Mouse (Mus musculus) hindbrain, embryonic 16.5 days (tissue): ENCODE results near the gene Zfp668. TPM values are rescaled to one million over a fixed set of nuclear protein-coding genes. Genes with fewer than 3 reads are reported as not detected.

ENCODE experiments used
- ATAC-seq: fragments of 200-750 bp; cut with Nextera tagmentation; 2 replicates; pipeline ENCODE4 v1.8.0; 2017; ENCODE audit warnings: moderate TSS enrichment, moderate library complexity
- H3K27ac ChIP-seq: fragments of 300-500 bp; sonication (generic); 2 replicates; pipeline ENCODE4 v1.5.1; 2014; ENCODE audit warnings: low read depth, mild to moderate bottlenecking, control low read depth, low read length, moderate library complexity
- H3K27me3 ChIP-seq: fragments of 300-500 bp; sonication (generic); replicated peaks from 2 replicates; pipeline ENCODE4 v1.6.1; 2014; ENCODE audit warnings: low read length; ENCODE audit not compliant: control insufficient read depth, insufficient read depth
- H3K36me3 ChIP-seq: fragments of 300-500 bp; sonication (generic); 2 replicates; pipeline ENCODE4 v1.6.1; 2014; ENCODE audit warnings: mild to moderate bottlenecking, low read length, moderate library complexity, mixed read lengths; ENCODE audit not compliant: control insufficient read depth, insufficient read depth
- H3K4me1 ChIP-seq: fragments of 300-500 bp; sonication (generic); 2 replicates; pipeline ENCODE4 v1.6.1; 2014; ENCODE audit warnings: low read depth, low read length; ENCODE audit not compliant: control insufficient read depth, insufficient read depth
- H3K4me2 ChIP-seq: fragments of 300-500 bp; sonication (generic); 2 replicates; pipeline ENCODE4 v1.6.1; 2014; ENCODE audit warnings: mild to moderate bottlenecking, low read length, control low read depth, moderate library complexity
- H3K4me3 ChIP-seq: fragments of 300-500 bp; sonication (generic); 2 replicates; pipeline ENCODE4 v1.5.1; 2014; ENCODE audit warnings: mild to moderate bottlenecking, low read length, control low read depth, moderate library complexity
- H3K9ac ChIP-seq: fragments of 300-500 bp; sonication (generic); 2 replicates; pipeline ENCODE4 v1.6.1; 2014; ENCODE audit warnings: low read depth, mild to moderate bottlenecking, control low read depth, low read length, moderate library complexity
- H3K9me3 ChIP-seq: fragments of 300-500 bp; sonication (generic); 2 replicates; pipeline ENCODE4 v1.6.1; 2014; ENCODE audit warnings: mild to moderate bottlenecking, low read length, moderate library complexity; ENCODE audit not compliant: control insufficient read depth
- WGBS: fragments of 180-500 bp; shearing (Covaris S2); extraction: QIAGEN DNeasy Blood & Tissue Kit; methylation state at CpG from one replicate; pipeline ENCODE4 v1.1.7; 2014; 5-methylcytosine and 5-hydroxymethylcytosine counted together
- polyA plus RNA-seq: library from polyadenylated mRNA; unstranded; fragments of >200 nt; fragmentation: Nextera tagmentation; extraction: Ambion mirVana; gene quantifications from 2 replicates; pipeline ENCODE4 v1.2.1, GENCODE M21; 2015

The Zfp668 gene
- polyA plus RNA-seq, 1 experiment from 2014 or later, result 29.5 TPM

- Histone ChIP-seq H3K4me1 (no peaks in the 10 kb centered on the region), H3K27me3 (no peaks in the 10 kb centered on the region), H3K9ac (no peak overlapping the region), H3K27ac (no peak overlapping the region), H3K4me3 (no peak overlapping the region), H3K4me2 (no peak overlapping the region), H3K36me3 (peaks cover 15% of the 10 kb centered on the region), H3K9me3 (no peaks in the 10 kb centered on the region)
- no peak for ATAC-seq
- WGBS, result 63% methylated on average over 15 of the region's 15 CpGs
Observed at GRCm38 (mm10) chr7:127815954-127816821, 60.4 kb downstream of the Zfp668 start.

DNA sequence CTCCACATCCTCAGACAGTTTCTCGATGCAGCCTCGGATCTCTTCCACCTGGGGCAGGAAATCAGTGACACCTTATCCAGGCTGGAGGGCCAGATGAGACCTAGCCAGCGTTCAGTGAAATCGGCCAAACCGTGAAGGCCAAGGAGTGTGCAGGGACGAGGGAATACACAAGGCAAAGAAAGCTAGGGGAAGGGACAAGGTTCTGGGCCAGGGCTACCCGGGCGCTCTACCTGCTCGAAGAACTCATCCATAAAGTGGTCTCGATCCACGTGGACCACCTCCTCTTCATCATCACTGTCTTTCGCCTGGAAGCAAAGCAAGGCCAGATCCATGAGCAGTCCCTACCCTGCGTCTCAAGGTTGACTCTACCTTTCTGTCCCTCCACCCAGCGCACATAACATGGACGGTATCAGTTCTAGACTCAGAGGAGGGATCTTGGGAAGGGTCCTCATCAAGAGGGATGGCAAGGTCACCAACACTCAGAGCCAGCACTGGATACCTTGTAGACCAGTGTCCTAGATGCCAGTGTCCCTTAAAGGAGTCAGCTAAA, 61.4 kb downstream of the Zfp668 start:
- Histone ChIP-seq H3K27ac (no peak overlapping the region), H3K4me2 (no peak overlapping the region), H3K4me1 (no peaks in the 10 kb centered on the region), H3K9me3 (no peaks in the 10 kb centered on the region), H3K27me3 (no peaks in the 10 kb centered on the region), H3K36me3 (peaks cover 23% of the 10 kb centered on the region), H3K4me3 (no peak overlapping the region), H3K9ac (no peak overlapping the region)
- 92% methylated on average over 15 of the region's 15 CpGs for WGBS
- no peak for ATAC-seq

GRCm38 (mm10) chr7:127814241-127814921, 62.2 kb downstream of the Zfp668 start:
- WGBS, result 76% methylated on average over 19 of the region's 19 CpGs
- Histone ChIP-seq H3K27ac (no peak overlapping the region), H3K36me3 (peaks cover 27% of the 10 kb centered on the region), H3K4me1 (no peaks in the 10 kb centered on the region), H3K9me3 (no peaks in the 10 kb centered on the region), H3K4me2 (no peak overlapping the region), H3K9ac (no peak overlapping the region), H3K4me3 (no peak overlapping the region), H3K27me3 (no peaks in the 10 kb centered on the region)
- no peak for ATAC-seq

- Histone ChIP-seq H3K9ac (no peak overlapping the region), H3K4me3 (no peak overlapping the region), H3K4me2 (no peak overlapping the region), H3K27ac (no peak overlapping the region), H3K9me3 (no peaks in the 10 kb centered on the region), H3K36me3 (peaks cover 30% of the 10 kb centered on the region), H3K27me3 (no peaks in the 10 kb centered on the region), H3K4me1 (no peaks in the 10 kb centered on the region)
- WGBS, result 88% methylated on average over 4 of the region's 4 CpGs
- ATAC-seq, result no peak
Observed at GRCm38 (mm10) chr7:127813821-127814220, 62.8 kb downstream of the Zfp668 start.

Other genes starting within 250 kb of the Zfp668 start
- 39.5 and 41.9 TPM in 2 replicates for gene Bcl7c, start 167.9 kb downstream of the Zfp668 start, polyA plus RNA-seq
- gene Ctf1, start 164.1 kb downstream of the Zfp668 start, polyA plus RNA-seq, result 3.4 and 4.9 TPM in 2 replicates
- gene Ctf2, start 144.7 kb downstream of the Zfp668 start, polyA plus RNA-seq, result 0.15 and 0.20 TPM in 2 replicates
- gene Fbxl19, start 132.3 kb downstream of the Zfp668 start, polyA plus RNA-seq, result 6.8 TPM in 2 replicates
- gene Orai3, start 107.0 kb downstream of the Zfp668 start, polyA plus RNA-seq, result 10.4 and 11.3 TPM in 2 replicates
- gene Setd1a, start 100.2 kb downstream of the Zfp668 start, polyA plus RNA-seq, result 12.8 and 14.6 TPM in 2 replicates
- not detected in 2 replicates for gene Gm49388, start 91.2 kb downstream of the Zfp668 start, polyA plus RNA-seq
- gene Hsd3b7, start 76.2 kb downstream of the Zfp668 start, polyA plus RNA-seq, result 11.9 and 12.1 TPM in 2 replicates
- 21.6 and 22.0 TPM in 2 replicates for gene Stx4a, start 52.5 kb downstream of the Zfp668 start, polyA plus RNA-seq
- gene Stx1b, start 52.3 kb downstream of the Zfp668 start, polyA plus RNA-seq, result 76.8 and 84.4 TPM in 2 replicates
- 6.0 and 8.8 TPM in 2 replicates for gene Zfp646, start 607 bp downstream of the Zfp668 start, polyA plus RNA-seq
- 0.81 and 0.99 TPM in 2 replicates for gene Prss53, start 14.1 kb upstream of the Zfp668 start, polyA plus RNA-seq
- not detected in 2 replicates for gene Gm21974, start 18.6 kb upstream of the Zfp668 start, polyA plus RNA-seq
- gene Vkorc1, start 18.8 kb upstream of the Zfp668 start, polyA plus RNA-seq, result 70.5 and 75.2 TPM in 2 replicates
- gene Bckdk, start 27.3 kb upstream of the Zfp668 start, polyA plus RNA-seq, result 67.1 and 72.5 TPM in 2 replicates
- 42.1 and 42.3 TPM in 2 replicates for gene Kat8, start 35.7 kb upstream of the Zfp668 start, polyA plus RNA-seq
- gene Prss8, start 53.3 kb upstream of the Zfp668 start, polyA plus RNA-seq, result 0.50 TPM in 2 replicates
- gene Prss36, start 69.9 kb upstream of the Zfp668 start, polyA plus RNA-seq, result 14.3 and 14.9 TPM in 2 replicates
- gene Fus, start 90.6 kb upstream of the Zfp668 start, polyA plus RNA-seq, result 275 and 318 TPM in 2 replicates
- gene Pycard, start 117.0 kb upstream of the Zfp668 start, polyA plus RNA-seq, result 7.3 and 9.3 TPM in 2 replicates
- gene Trim72, start 127.1 kb upstream of the Zfp668 start, polyA plus RNA-seq, result 0.27 TPM in 1 of 2 replicates, not detected in the other
- 0.94 and 1.0 TPM in 2 replicates for gene Itgam, start 185.8 kb upstream of the Zfp668 start, polyA plus RNA-seq
- not detected in 2 replicates for gene Gm49368, start 185.9 kb upstream of the Zfp668 start, polyA plus RNA-seq